Mouse (Mus musculus) limb, embryonic 11.5 days (tissue): ENCODE data around the gene Ppm1b. TPM values are rescaled to one million over a fixed set of nuclear protein-coding genes. Genes with fewer than 3 reads are reported as not detected.

Experiments
- ATAC-seq: fragments of 200-750 bp; cut with Nextera tagmentation; 2 replicates; pipeline ENCODE4 v1.8.0; 2017; ENCODE audit warnings: low read depth; ENCODE audit not compliant: insufficient number of reproducible peaks, low FRiP score, low TSS enrichment
- DNase-seq: peaks from one replicate; pipeline ENCODE4 v3.0.0-alpha.2; 2015; ENCODE audit warnings: low spot score
- H3K27ac ChIP-seq: fragments of 300-500 bp; sonication (generic); replicated peaks from 2 replicates; pipeline ENCODE4 v1.5.1; 2014; ENCODE audit warnings: low read depth, mild to moderate bottlenecking, low read length
- H3K27me3 ChIP-seq: fragments of 300-500 bp; sonication (generic); 2 replicates; pipeline ENCODE4 v1.6.1; 2014; ENCODE audit warnings: mild to moderate bottlenecking, low read length, mixed read lengths; ENCODE audit not compliant: control insufficient read depth, insufficient read depth
- H3K36me3 ChIP-seq: fragments of 300-500 bp; sonication (generic); 2 replicates; pipeline ENCODE4 v1.6.1; 2014; ENCODE audit warnings: mild to moderate bottlenecking, low read length, moderate library complexity, mixed read lengths; ENCODE audit not compliant: control insufficient read depth, insufficient read depth
- H3K4me1 ChIP-seq: fragments of 300-500 bp; sonication (generic); 2 replicates; pipeline ENCODE4 v1.6.1; 2014; ENCODE audit warnings: low read length, mixed read lengths; ENCODE audit not compliant: control insufficient read depth, insufficient read depth
- H3K4me2 ChIP-seq: fragments of 300-500 bp; sonication (generic); 2 replicates; pipeline ENCODE4 v1.6.1; 2014; ENCODE audit warnings: low read depth, mild to moderate bottlenecking, moderate library complexity; ENCODE audit not compliant: severe bottlenecking
- H3K4me3 ChIP-seq: fragments of 300-500 bp; sonication (generic); 2 replicates; pipeline ENCODE4 v1.5.1; 2014; ENCODE audit warnings: low read depth, low read length
- H3K9ac ChIP-seq: fragments of 300-500 bp; sonication (generic); 2 replicates; pipeline ENCODE4 v1.6.1; 2014; ENCODE audit warnings: mild to moderate bottlenecking, low read length
- H3K9me3 ChIP-seq: fragments of 300-500 bp; sonication (generic); 2 replicates; pipeline ENCODE4 v1.6.1; 2016; ENCODE audit warnings: low read length; ENCODE audit not compliant: control insufficient read depth
- WGBS: fragments of 180-500 bp; shearing (Covaris S2); extraction: QIAGEN DNeasy Blood & Tissue Kit; methylation state at CpG from one replicate; pipeline ENCODE4 v1.1.7; 2014; 5-methylcytosine and 5-hydroxymethylcytosine counted together
- polyA plus RNA-seq: library from polyadenylated mRNA; unstranded; fragments of >200 nt; fragmentation: Nextera tagmentation; extraction: Ambion mirVana; gene quantifications from 2 replicates; pipeline ENCODE4 v1.2.1, GENCODE M21; 2014

The Ppm1b gene
- polyA plus RNA-seq, 1 experiment from 2014 or later = 81.6 TPM

- H3K9ac ChIP-seq = no peak overlapping the region
- H3K27ac ChIP-seq = no peak overlapping the region
- H3K4me3 ChIP-seq = no peak overlapping the region
- ATAC-seq (no peak), DNase-seq (no peak)
- H3K9me3 ChIP-seq = no peaks in the 10 kb centered on the region
- no peaks in the 10 kb centered on the region for H3K36me3 ChIP-seq
- WGBS = 86% methylated on average over 3 of the region's 3 CpGs
- no peaks in the 10 kb centered on the region for H3K27me3 ChIP-seq
- peaks cover 6% of the 10 kb centered on the region; the same call in 1 of the 2 replicates for H3K4me1 ChIP-seq
- no peak overlapping the region for H3K4me2 ChIP-seq
Measured at GRCm38 (mm10) chr17:84987834-84988410, 31.4 kb downstream of the Ppm1b start.

- H3K9ac ChIP-seq = no peak overlapping the region
- H3K36me3 ChIP-seq = no peaks in the 10 kb centered on the region
- no peak overlapping the region for H3K4me2 ChIP-seq
- no peak overlapping the region for H3K4me3 ChIP-seq
- DNase-seq (no peak), ATAC-seq (no peak)
- no peaks in the 10 kb centered on the region for H3K9me3 ChIP-seq
- H3K27me3 ChIP-seq = no peaks in the 10 kb centered on the region
- no peak overlapping the region for H3K27ac ChIP-seq
- peaks cover 6% of the 10 kb centered on the region; the same call in 1 of the 2 replicates for H3K4me1 ChIP-seq
Measured at GRCm38 (mm10) chr17:84988514-84988913, 32.0 kb downstream of the Ppm1b start.

- Histone ChIP-seq H3K36me3 (peaks cover 5% of the 10 kb centered on the region), H3K27ac (no peak overlapping the region), H3K9ac (no peak overlapping the region), H3K4me1 (no peaks in the 10 kb centered on the region), H3K27me3 (no peaks in the 10 kb centered on the region), H3K4me2 (no peak overlapping the region), H3K4me3 (no peak overlapping the region), H3K9me3 (no peaks in the 10 kb centered on the region)
- 84% methylated on average over 6 of the region's 6 CpGs for WGBS
- ATAC-seq = no peak
- no peak for DNase-seq
Measured at GRCm38 (mm10) chr17:84995844-84996243, 39.3 kb downstream of the Ppm1b start.

GRCm38 (mm10) chr17:84997639-84998038, 41.1 kb downstream of the Ppm1b start:
- DNase-seq (no peak), ATAC-seq (no peak)
- Histone ChIP-seq H3K4me3 (no peak overlapping the region), H3K36me3 (peaks cover 5% of the 10 kb centered on the region), H3K4me2 (no peak overlapping the region), H3K4me1 (no peaks in the 10 kb centered on the region), H3K9ac (no peak overlapping the region), H3K27ac (no peak overlapping the region), H3K9me3 (no peaks in the 10 kb centered on the region), H3K27me3 (no peaks in the 10 kb centered on the region)
- 65% methylated on average over 1 of the region's 1 CpGs for WGBS

GRCm38 (mm10) chr17:84999636-85000035, 43.1 kb downstream of the Ppm1b start:
- H3K27me3 ChIP-seq = no peaks in the 10 kb centered on the region
- H3K4me1 ChIP-seq = no peaks in the 10 kb centered on the region
- no peak overlapping the region for H3K4me2 ChIP-seq
- H3K9me3 ChIP-seq = no peaks in the 10 kb centered on the region
- peaks cover 5% of the 10 kb centered on the region for H3K36me3 ChIP-seq
- DNase-seq (no peak), ATAC-seq (no peak)
- 93% methylated on average over 10 of the region's 10 CpGs for WGBS
- no peak overlapping the region for H3K4me3 ChIP-seq
- no peak overlapping the region for H3K27ac ChIP-seq
- H3K9ac ChIP-seq = no peak overlapping the region

GRCm38 (mm10) chr17:85013485-85013884, 56.9 kb downstream of the Ppm1b start:
- H3K4me2 ChIP-seq = no peak overlapping the region
- H3K4me1 ChIP-seq = no peaks in the 10 kb centered on the region
- no peak overlapping the region for H3K9ac ChIP-seq
- DNase-seq = no peak
- H3K27me3 ChIP-seq = no peaks in the 10 kb centered on the region
- no peak overlapping the region for H3K27ac ChIP-seq
- peaks cover 2% of the 10 kb centered on the region; the same call in 1 of the 2 replicates for H3K36me3 ChIP-seq
- 82% methylated on average over 6 of the region's 6 CpGs for WGBS
- no peak overlapping the region for H3K4me3 ChIP-seq
- ATAC-seq = no peak
- no peaks in the 10 kb centered on the region for H3K9me3 ChIP-seq

GRCm38 (mm10) chr17:85014632-85015031, 58.1 kb downstream of the Ppm1b start:
- DNase-seq = no peak
- Histone ChIP-seq H3K4me3 (no peak overlapping the region), H3K27me3 (no peaks in the 10 kb centered on the region), H3K4me2 (no peak overlapping the region), H3K36me3 (peaks cover 2% of the 10 kb centered on the region; the same call in 1 of the 2 replicates), H3K9me3 (no peaks in the 10 kb centered on the region), H3K9ac (no peak overlapping the region), H3K4me1 (no peaks in the 10 kb centered on the region), H3K27ac (no peak overlapping the region)
- 83% methylated on average over 3 of the region's 3 CpGs for WGBS
- ATAC-seq = no peak

- Histone ChIP-seq H3K36me3 (no peaks in the 10 kb centered on the region), H3K27me3 (no peaks in the 10 kb centered on the region), H3K27ac (no peak overlapping the region), H3K4me2 (no peak overlapping the region), H3K4me3 (no peak overlapping the region), H3K4me1 (no peaks in the 10 kb centered on the region), H3K9me3 (no peaks in the 10 kb centered on the region), H3K9ac (no peak overlapping the region)
- 87% methylated on average over 3 of the region's 3 CpGs for WGBS
- no peak for ATAC-seq
- DNase-seq = no peak
Measured at GRCm38 (mm10) chr17:85018344-85018743, 61.8 kb downstream of the Ppm1b start.

GRCm38 (mm10) chr17:85018794-85019193, 62.3 kb downstream of the Ppm1b start:
- Histone ChIP-seq H3K9ac (no peak overlapping the region), H3K27me3 (no peaks in the 10 kb centered on the region), H3K4me2 (no peak overlapping the region), H3K36me3 (no peaks in the 10 kb centered on the region), H3K27ac (no peak overlapping the region), H3K4me1 (no peaks in the 10 kb centered on the region), H3K4me3 (no peak overlapping the region), H3K9me3 (no peaks in the 10 kb centered on the region)
- no peak for DNase-seq
- 84% methylated on average over 5 of the region's 5 CpGs for WGBS
- no peak for ATAC-seq
